Mouse (Mus musculus) heart, postnatal 0 days (tissue): ENCODE data around the gene B3gnt2. TPM values are rescaled to one million over a fixed set of nuclear protein-coding genes. Genes with fewer than 3 reads are reported as not detected.

Source experiments
- ATAC-seq: fragments of 200-750 bp; cut with Nextera tagmentation; 2 replicates; pipeline ENCODE4 v1.8.0; 2017; ENCODE audit warnings: low read depth, moderate number of reproducible peaks, moderate library complexity; ENCODE audit not compliant: insufficient read depth
- DNase-seq: peaks from one replicate; pipeline ENCODE4 v3.0.0-alpha.2; 2016; ENCODE audit warnings: low spot score
- H3K27ac ChIP-seq: fragments of 300-500 bp; sonication (generic); 2 replicates; pipeline ENCODE4 v1.5.1; 2014; ENCODE audit warnings: low read depth, mild to moderate bottlenecking
- H3K27me3 ChIP-seq: fragments of 300-500 bp; sonication (generic); 2 replicates; pipeline ENCODE4 v1.6.1; 2014; ENCODE audit warnings: low read length, mixed read lengths; ENCODE audit not compliant: control insufficient read depth, insufficient read depth
- H3K36me3 ChIP-seq: fragments of 300-500 bp; sonication (generic); replicated peaks from 2 replicates; pipeline ENCODE4 v1.6.1; 2014; ENCODE audit warnings: low read length, mixed read lengths; ENCODE audit not compliant: control insufficient read depth, insufficient read depth
- H3K4me1 ChIP-seq: fragments of 300-500 bp; sonication (generic); 2 replicates; pipeline ENCODE4 v1.6.1; 2014; ENCODE audit warnings: antibody characterized with exemption; ENCODE audit not compliant: control insufficient read depth, insufficient read depth
- H3K4me2 ChIP-seq: fragments of 300-500 bp; sonication (generic); 2 replicates; pipeline ENCODE4 v1.6.1; 2014; ENCODE audit warnings: low read depth, mild to moderate bottlenecking, low read length, moderate library complexity
- H3K4me3 ChIP-seq: fragments of 300-500 bp; sonication (generic); 2 replicates; pipeline ENCODE4 v1.5.1; 2014; ENCODE audit warnings: low read depth, low read length
- H3K9ac ChIP-seq: fragments of 300-500 bp; sonication (generic); replicated peaks from 2 replicates; pipeline ENCODE4 v1.6.1; 2014; ENCODE audit warnings: low read depth, low read length, mixed read lengths
- H3K9me3 ChIP-seq: fragments of 300-500 bp; sonication (generic); replicated peaks from 2 replicates; pipeline ENCODE4 v1.6.1; 2016; ENCODE audit warnings: low read length; ENCODE audit not compliant: control insufficient read depth
- CTCF ChIP-seq: IDR thresholded peaks from 2 replicates; pipeline ENCODE4 v1.5.1; 2016; ENCODE audit warnings: antibody characterized with exemption, control low read depth, low read depth
- EP300 ChIP-seq: IDR thresholded peaks from 2 replicates; pipeline ENCODE4 v1.6.1; 2016; ENCODE audit warnings: antibody characterized with exemption, low read depth
- WGBS: fragments of 180-500 bp; shearing (Covaris S2); extraction: QIAGEN DNeasy Blood & Tissue Kit; methylation state at CpG from one replicate; pipeline ENCODE4 v1.1.7; 2014; 5-methylcytosine and 5-hydroxymethylcytosine counted together
- polyA plus RNA-seq: library from polyadenylated mRNA; unstranded; fragments of >200 nt; fragmentation: Nextera tagmentation; extraction: Ambion mirVana; gene quantifications from 2 replicates; pipeline ENCODE4 v1.2.1, GENCODE M21; 2015
- total RNA-seq: library from RNA; depleted of rRNA; stranded (reverse); fragments of >200 nt; gene quantifications from 2 replicates; pipeline ENCODE4 v1.2.3, GENCODE M21; 2014; ENCODE audit warnings: low replicate concordance

Gene B3gnt2
- total and polyA plus RNA-seq, 2 experiments from 2014 or later: 5.9 to 22.6 TPM

- Histone ChIP-seq H3K4me2 (no peak overlapping the region), H3K4me3 (no peak overlapping the region), H3K27me3 (no peaks in the 10 kb centered on the region), H3K27ac (no peak overlapping the region), H3K9me3 (no peaks in the 10 kb centered on the region), H3K36me3 (no peaks in the 10 kb centered on the region), H3K9ac (no peak overlapping the region), H3K4me1 (0 out of 2 replicates have a peak, but pooled peaks cover 15% of the 10 kb centered on the region)
- 62% methylated on average over 9 of the region's 9 CpGs for WGBS
- no peak for TF ChIP-seq EP300
- TF ChIP-seq CTCF: no peak
- DNase-seq (no peak), ATAC-seq (peak; percentile 33; the same call in 1 of the 2 replicates)
Measured at GRCm38 (mm10) chr11:22824049-22824705, 36.6 kb downstream of the B3gnt2 start.

- no peak overlapping the region for H3K4me3 ChIP-seq
- no peak overlapping the region for H3K9ac ChIP-seq
- WGBS: 75% methylated on average over 3 of the region's 3 CpGs
- H3K4me1 ChIP-seq: 0 out of 2 replicates have a peak, but pooled peaks cover 4% of the 10 kb centered on the region
- H3K4me2 ChIP-seq: no peak overlapping the region
- no peaks in the 10 kb centered on the region for H3K36me3 ChIP-seq
- H3K27ac ChIP-seq: no peak overlapping the region
- H3K9me3 ChIP-seq: no peaks in the 10 kb centered on the region
- TF ChIP-seq EP300 (no peak), CTCF (no peak)
- H3K27me3 ChIP-seq: no peaks in the 10 kb centered on the region
- ATAC-seq (no peak), DNase-seq (no peak)
Measured at GRCm38 (mm10) chr11:22821243-22821642, 39.5 kb downstream of the B3gnt2 start.

DNA sequence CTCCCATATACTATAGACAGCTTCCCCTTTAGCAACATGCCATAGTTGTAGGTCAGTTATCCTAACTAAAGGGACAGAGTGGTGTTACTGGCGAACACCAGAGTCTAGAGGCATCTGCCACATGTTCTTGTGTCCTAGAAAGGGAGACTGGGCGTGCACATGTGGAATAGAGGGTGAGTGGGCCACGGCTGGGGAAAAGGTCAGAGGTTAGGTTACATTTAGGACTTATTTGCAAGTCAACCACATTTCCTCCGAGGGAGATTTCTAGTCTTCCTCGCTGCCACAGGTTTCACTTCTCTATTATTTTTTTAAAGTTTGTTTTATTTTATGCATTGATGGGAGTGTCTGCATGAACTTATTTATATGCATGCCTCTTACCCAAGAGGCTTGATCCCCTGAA, 42.4 kb downstream of the B3gnt2 start:
- Histone ChIP-seq H3K4me3 (no peak overlapping the region), H3K27me3 (no peaks in the 10 kb centered on the region), H3K36me3 (no peaks in the 10 kb centered on the region), H3K4me1 (peaks cover 11% of the 10 kb centered on the region; the same call in 1 of the 2 replicates), H3K9ac (no peak overlapping the region), H3K4me2 (no peak overlapping the region), H3K27ac (no peak overlapping the region), H3K9me3 (no peaks in the 10 kb centered on the region)
- WGBS: 68% methylated on average over 5 of the region's 5 CpGs
- ATAC-seq (no peak), DNase-seq (no peak)
- TF ChIP-seq CTCF: no peak
- no peak for TF ChIP-seq EP300

DNA sequence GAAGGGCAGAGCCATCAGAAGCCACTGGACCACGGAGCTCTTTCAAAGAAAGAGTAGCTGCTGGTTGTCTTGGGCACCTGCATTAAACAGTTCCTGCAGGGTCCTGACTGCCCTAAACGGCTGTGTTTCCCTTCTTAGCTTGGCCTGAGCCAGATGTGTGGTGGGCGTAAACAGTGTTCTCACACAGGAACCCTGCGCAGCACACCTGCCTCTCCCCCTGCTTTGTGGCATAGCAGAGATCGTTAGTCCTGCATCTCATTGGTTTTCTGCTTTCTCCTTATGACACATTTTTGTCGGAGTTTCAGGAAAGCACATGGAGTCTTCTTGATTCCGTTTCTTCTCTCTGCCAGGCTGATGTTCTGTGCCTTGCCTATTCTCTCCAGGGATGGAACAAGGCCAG, 44.9 kb downstream of the B3gnt2 start:
- Histone ChIP-seq H3K36me3 (no peaks in the 10 kb centered on the region), H3K4me2 (no peak overlapping the region), H3K9me3 (no peaks in the 10 kb centered on the region), H3K9ac (no peak overlapping the region), H3K27me3 (no peaks in the 10 kb centered on the region), H3K4me1 (peaks cover 12% of the 10 kb centered on the region; the same call in 1 of the 2 replicates), H3K27ac (no peak overlapping the region), H3K4me3 (no peak overlapping the region)
- no peak for DNase-seq
- no peak for ATAC-seq
- TF ChIP-seq CTCF (no peak), EP300 (no peak)
- 84% methylated on average over 7 of the region's 7 CpGs for WGBS

DNA sequence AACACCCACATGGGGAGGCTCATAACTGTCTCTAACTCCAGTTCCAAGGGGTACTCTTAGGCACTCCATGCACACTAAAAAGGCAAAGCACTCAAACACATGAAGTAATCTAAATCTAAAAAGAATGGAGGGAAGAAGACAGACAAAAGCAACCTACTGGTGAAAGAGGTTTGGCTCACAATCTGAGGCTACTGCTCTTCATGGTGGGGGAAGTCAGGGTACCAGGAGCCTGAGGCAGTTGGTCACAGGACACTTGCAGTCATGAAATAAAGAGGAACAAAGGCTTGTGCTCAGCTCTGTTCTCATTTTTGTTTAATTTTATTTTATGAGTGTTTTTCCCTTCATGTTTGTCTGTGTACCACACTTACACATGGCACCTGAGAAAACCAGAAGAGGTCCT, 45.6 kb downstream of the B3gnt2 start:
- no peak overlapping the region for H3K9ac ChIP-seq
- no peak overlapping the region for H3K4me3 ChIP-seq
- DNase-seq: no peak
- H3K4me2 ChIP-seq: no peak overlapping the region
- no peak for ATAC-seq
- no peak overlapping the region for H3K27ac ChIP-seq
- no peaks in the 10 kb centered on the region for H3K36me3 ChIP-seq
- no peaks in the 10 kb centered on the region for H3K27me3 ChIP-seq
- peaks cover 12% of the 10 kb centered on the region; the same call in 1 of the 2 replicates for H3K4me1 ChIP-seq
- TF ChIP-seq CTCF (no peak), EP300 (no peak)
- H3K9me3 ChIP-seq: no peaks in the 10 kb centered on the region
